Mouse (Mus musculus) neural tube, embryonic 14.5 days (tissue): ENCODE data around the gene Tgfbr1. TPM values are rescaled to one million over a fixed set of nuclear protein-coding genes. Genes with fewer than 3 reads are reported as not detected.

Experiments used
- ATAC-seq: fragments of 200-750 bp; cut with Nextera tagmentation; 2 replicates; pipeline ENCODE4 v1.8.0; 2017; ENCODE audit warnings: low read depth, mild to moderate bottlenecking, moderate TSS enrichment, moderate library complexity
- H3K27ac ChIP-seq: fragments of 300-500 bp; sonication (generic); 2 replicates; pipeline ENCODE4 v1.5.1; 2014; ENCODE audit warnings: low read depth, mild to moderate bottlenecking, control low read depth, low read length, moderate library complexity, mixed read lengths
- H3K27me3 ChIP-seq: fragments of 300-500 bp; sonication (generic); 2 replicates; pipeline ENCODE4 v1.6.1; 2014; ENCODE audit warnings: low read length; ENCODE audit not compliant: control insufficient read depth, insufficient read depth
- H3K36me3 ChIP-seq: fragments of 300-500 bp; sonication (generic); 2 replicates; pipeline ENCODE4 v1.6.1; 2014; ENCODE audit warnings: low read length, mixed read lengths; ENCODE audit not compliant: control insufficient read depth, insufficient read depth
- H3K4me1 ChIP-seq: fragments of 300-500 bp; sonication (generic); 2 replicates; pipeline ENCODE4 v1.6.1; 2014; ENCODE audit warnings: low read length; ENCODE audit not compliant: control insufficient read depth, insufficient read depth
- H3K4me2 ChIP-seq: fragments of 300-500 bp; sonication (generic); 2 replicates; pipeline ENCODE4 v1.6.1; 2014; ENCODE audit warnings: mild to moderate bottlenecking, low read depth, low read length, control low read depth
- H3K4me3 ChIP-seq: fragments of 300-500 bp; sonication (generic); 2 replicates; pipeline ENCODE4 v1.5.1; 2014; ENCODE audit warnings: low read depth, low read length, control low read depth, mixed read lengths
- H3K9ac ChIP-seq: fragments of 300-500 bp; sonication (generic); replicated peaks from 2 replicates; pipeline ENCODE4 v1.6.1; 2014; ENCODE audit warnings: low read depth, mild to moderate bottlenecking, control low read depth, low read length, mixed read lengths
- H3K9me3 ChIP-seq: fragments of 300-500 bp; sonication (generic); 2 replicates; pipeline ENCODE4 v1.6.1; 2016; ENCODE audit warnings: low read length; ENCODE audit not compliant: control insufficient read depth
- WGBS: fragments of 180-500 bp; shearing (Covaris S2); extraction: QIAGEN DNeasy Blood & Tissue Kit; methylation state at CpG from one replicate; pipeline ENCODE4 v1.1.7; 2014; 5-methylcytosine and 5-hydroxymethylcytosine counted together
- polyA plus RNA-seq: library from polyadenylated mRNA; unstranded; fragments of >200 nt; fragmentation: Nextera tagmentation; extraction: Ambion mirVana; gene quantifications from 2 replicates; pipeline ENCODE4 v1.2.1, GENCODE M21; 2014

Tgfbr1 gene
- polyA plus RNA-seq, 1 experiment from 2014 or later, result 31.7 TPM

DNA sequence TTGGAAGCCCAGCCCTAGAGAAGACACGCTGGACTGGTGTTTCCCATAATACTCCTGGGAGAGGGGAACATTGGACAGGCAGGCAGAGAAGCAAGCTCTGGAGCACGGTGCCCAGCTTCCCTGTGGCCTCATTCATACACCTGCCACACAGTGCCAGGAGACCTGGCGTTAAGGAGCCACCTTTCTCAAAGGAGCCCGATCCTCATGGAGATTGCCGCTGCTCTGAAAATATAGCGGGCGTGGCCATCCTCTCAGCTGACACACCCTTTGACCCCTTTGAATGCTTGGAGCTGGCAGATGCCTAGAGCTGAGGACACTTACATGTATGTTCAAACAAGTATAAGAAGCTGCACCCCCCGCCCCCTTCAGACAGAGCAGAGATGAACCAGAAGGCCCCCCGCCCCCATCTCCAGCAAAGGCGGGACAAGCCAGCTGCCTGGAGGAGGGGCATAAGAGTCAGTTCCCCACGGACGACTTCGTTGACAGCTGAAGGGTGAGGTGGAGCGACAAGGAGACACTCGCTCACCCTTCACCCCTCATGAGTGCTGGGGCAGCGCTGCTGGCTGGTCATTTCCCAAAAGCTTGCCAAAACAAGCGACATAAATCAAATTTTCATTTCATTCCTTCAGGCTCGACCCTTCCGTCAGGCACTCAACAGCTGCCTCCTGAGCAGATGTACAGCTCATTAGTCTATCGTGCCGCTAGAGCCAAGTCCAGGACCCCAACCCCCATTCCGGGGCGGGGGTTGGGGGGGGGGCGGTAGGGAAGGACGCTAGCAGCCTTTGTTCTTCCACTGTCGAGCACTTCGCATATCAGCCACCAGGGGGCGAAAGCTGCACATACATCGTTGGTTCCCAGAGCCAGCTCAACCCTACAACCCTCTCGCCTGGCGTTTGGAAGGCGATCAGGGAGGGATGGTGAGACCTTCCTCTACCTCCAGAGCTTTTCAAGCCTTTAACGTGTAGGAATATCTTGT lies 84.6 kb downstream of the Tgfbr1 start:
- H3K4me2 ChIP-seq, result peak overlapping the region; percentile 90

DNA sequence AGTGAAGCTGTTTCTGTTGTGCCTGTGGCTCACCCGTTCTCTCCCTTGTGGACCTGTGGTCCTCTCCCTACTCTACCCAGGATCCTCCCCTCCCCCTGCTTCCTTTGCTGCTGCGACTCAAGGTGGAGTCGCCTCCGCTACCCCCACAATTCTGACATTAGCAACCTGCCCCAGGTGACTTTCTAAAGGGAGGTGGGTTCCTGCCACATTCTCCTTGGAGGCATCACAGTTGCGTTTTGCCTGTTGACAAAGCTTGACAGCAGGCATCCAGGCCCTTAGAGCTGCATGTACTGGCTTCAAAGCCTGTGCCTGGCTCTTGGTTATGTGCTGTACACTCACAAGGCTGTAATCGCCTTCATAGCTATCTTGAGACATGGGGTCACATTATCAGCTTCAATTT lies 85.9 kb downstream of the Tgfbr1 start:
- Histone ChIP-seq H3K9ac (no peak overlapping the region), H3K9me3 (no peaks in the 10 kb centered on the region), H3K27ac (no peak overlapping the region), H3K27me3 (no peaks in the 10 kb centered on the region), H3K4me1 (peaks cover 9% of the 10 kb centered on the region), H3K4me3 (no peak overlapping the region), H3K36me3 (no peaks in the 10 kb centered on the region), H3K4me2 (no peak overlapping the region)
- ATAC-seq, result no peak
- WGBS, result 78% methylated on average over 6 of the region's 6 CpGs

More for the DNA sequence above, 84.6 kb downstream of the Tgfbr1 start:
- peaks cover 9% of the 10 kb centered on the region for H3K4me1 ChIP-seq
- no peaks in the 10 kb centered on the region for H3K9me3 ChIP-seq
- under 1% methylated on average over 33 of the region's 33 CpGs for WGBS
- ATAC-seq, result peak; percentile 85
- no peaks in the 10 kb centered on the region for H3K36me3 ChIP-seq
- H3K4me3 ChIP-seq, result peak overlapping the region; percentile 44
- peak overlapping the region; percentile 83 for H3K9ac ChIP-seq
- H3K27ac ChIP-seq, result peak overlapping the region; percentile 78
- H3K27me3 ChIP-seq, result no peaks in the 10 kb centered on the region

DNA sequence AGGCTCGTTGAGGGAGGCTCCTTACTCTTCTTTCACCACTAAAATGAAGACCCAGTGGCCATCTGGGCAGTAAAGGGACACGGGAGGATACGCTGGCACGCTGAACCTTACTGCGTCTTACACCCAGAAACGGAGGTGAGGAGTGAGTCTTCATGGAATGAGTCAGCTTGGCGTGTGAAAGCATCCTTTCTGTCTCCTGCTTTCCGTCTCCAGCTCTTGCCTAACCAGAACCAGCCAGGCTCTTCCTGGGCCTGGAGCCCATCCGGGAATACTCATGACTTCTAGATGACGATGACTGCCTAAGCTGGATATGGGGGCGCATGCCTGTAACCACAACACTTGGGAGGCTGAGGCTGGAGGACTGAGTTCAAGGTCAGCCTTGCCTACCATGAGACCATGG lies 87.9 kb downstream of the Tgfbr1 start:
- Histone ChIP-seq H3K4me1 (peaks cover 9% of the 10 kb centered on the region), H3K9me3 (no peaks in the 10 kb centered on the region), H3K4me3 (no peak overlapping the region), H3K4me2 (no peak overlapping the region), H3K36me3 (no peaks in the 10 kb centered on the region), H3K9ac (no peak overlapping the region), H3K27me3 (no peaks in the 10 kb centered on the region), H3K27ac (peak overlapping the region; percentile 52)
- 79% methylated on average over 11 of the region's 11 CpGs for WGBS
- ATAC-seq, result no peak

DNA sequence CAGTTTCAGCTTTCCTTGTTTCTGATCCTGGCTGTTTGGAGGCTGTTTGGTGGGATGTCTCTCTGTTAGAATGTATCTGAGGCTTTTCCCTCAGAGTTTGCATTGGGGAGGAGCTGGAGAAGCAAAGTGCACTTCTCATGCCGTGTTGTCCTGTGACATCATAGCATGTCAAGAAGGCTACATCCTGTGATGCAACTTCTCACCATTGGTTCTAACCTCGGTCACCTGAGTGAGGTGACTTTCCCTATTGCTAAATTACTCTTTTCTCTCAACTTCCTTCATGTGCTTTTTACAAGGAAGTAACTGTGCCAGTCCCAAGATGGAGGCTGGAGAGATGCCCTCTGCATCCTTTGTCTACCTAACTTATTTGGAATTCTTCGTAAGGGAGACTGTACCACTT lies 95.5 kb downstream of the Tgfbr1 start:
- H3K4me1 ChIP-seq, result no peaks in the 10 kb centered on the region
- H3K9ac ChIP-seq, result no peak overlapping the region
- no peaks in the 10 kb centered on the region for H3K27me3 ChIP-seq
- no peak overlapping the region for H3K27ac ChIP-seq
- no peaks in the 10 kb centered on the region for H3K9me3 ChIP-seq
- ATAC-seq, result no peak
- no peak overlapping the region for H3K4me3 ChIP-seq
- WGBS, result 96% methylated on average over 3 of the region's 3 CpGs
- H3K36me3 ChIP-seq, result no peaks in the 10 kb centered on the region
- H3K4me2 ChIP-seq, result no peak overlapping the region

DNA sequence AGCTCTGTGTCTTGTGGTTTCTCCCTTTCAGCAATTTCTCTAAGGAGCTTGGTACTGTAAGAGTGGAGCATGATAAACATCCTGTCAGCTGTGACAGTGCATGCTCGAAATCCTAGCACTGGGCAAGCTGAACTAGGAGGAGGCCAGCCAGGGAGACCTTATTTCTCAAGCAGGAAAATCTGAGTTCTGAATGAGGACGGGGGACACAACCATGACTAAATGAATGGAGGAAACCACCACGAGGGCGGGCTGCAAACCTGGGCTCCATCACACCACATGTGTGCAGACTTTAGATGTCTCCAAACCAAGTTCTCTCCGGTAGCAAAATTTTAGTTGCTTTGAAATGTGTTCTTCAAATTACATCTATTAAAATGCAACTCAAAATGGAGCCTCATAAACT lies 96.1 kb downstream of the Tgfbr1 start:
- Histone ChIP-seq H3K27me3 (no peaks in the 10 kb centered on the region), H3K27ac (no peak overlapping the region), H3K4me3 (no peak overlapping the region), H3K9me3 (no peaks in the 10 kb centered on the region), H3K4me2 (no peak overlapping the region), H3K36me3 (no peaks in the 10 kb centered on the region), H3K9ac (no peak overlapping the region), H3K4me1 (no peaks in the 10 kb centered on the region)
- 44% methylated on average over 5 of the region's 5 CpGs for WGBS
- ATAC-seq, result no peak

DNA sequence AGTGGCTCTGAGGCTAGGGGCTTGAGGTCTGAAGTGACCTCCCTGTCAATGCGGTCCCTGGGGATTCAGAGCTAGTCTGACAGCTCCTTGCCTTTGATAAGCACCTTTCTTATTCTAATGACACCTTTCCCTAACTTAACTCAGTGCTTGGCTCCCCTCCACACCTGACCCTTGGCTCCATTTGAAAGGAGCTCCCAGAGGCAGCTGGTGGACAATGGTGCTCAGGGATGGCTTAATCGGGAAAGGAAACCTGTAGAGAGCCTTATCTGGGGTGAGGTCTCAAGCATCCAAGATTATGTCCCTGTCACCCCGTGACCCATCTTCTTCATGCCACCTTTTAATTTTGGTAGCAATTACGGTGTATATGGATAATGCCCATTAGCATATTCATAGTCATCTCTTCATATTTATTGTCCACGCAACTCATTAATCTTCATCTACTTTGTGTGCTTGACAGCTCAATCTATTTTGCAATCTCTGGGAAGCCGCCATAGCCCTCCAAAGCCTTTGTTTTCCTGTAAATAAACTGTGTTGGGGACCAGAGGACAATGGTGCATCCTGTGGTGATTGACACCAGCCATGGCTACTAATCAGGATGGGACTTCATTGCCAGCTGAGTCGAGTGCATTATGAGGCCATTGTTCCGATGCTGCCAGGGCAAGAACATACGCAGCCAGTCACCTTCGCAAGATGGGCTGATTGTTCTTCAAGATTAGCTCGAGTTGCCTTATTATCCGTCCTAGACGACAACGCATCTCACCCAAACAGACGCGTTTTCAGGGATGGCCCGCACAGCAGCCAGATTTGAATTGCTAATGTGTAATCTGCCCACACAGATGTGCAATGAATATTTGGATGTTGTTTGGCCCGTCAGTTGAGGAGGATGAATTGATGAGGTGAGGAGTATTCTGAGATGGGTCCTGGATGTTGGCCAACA lies 96.8 kb downstream of the Tgfbr1 start:
- H3K27ac ChIP-seq, result no peak overlapping the region
- no peak overlapping the region for H3K9ac ChIP-seq
- no peak overlapping the region; the same call in 1 of the 2 replicates for H3K4me2 ChIP-seq
- WGBS, result 11% methylated on average over 18 of the region's 18 CpGs
- peak; percentile 44; the same call in 1 of the 2 replicates for ATAC-seq
- H3K36me3 ChIP-seq, result no peaks in the 10 kb centered on the region
- H3K4me1 ChIP-seq, result no peaks in the 10 kb centered on the region
- H3K9me3 ChIP-seq, result no peaks in the 10 kb centered on the region
- H3K4me3 ChIP-seq, result no peak overlapping the region
- no peaks in the 10 kb centered on the region for H3K27me3 ChIP-seq

Other genes with a start within 250 kb of the Tgfbr1 start
- 2.0 and 6.0 TPM in 2 replicates for gene Col15a1, start 145.1 kb upstream of the Tgfbr1 start, polyA plus RNA-seq
- gene Alg2, start 121.1 kb downstream of the Tgfbr1 start, polyA plus RNA-seq, result 403 and 428 TPM in 2 replicates
- gene Sec61b, start 121.4 kb downstream of the Tgfbr1 start, polyA plus RNA-seq, result 239 and 243 TPM in 2 replicates